Mouse (Mus musculus): ENCODE data around the gene Prrt2. TPM values are rescaled to one million over a fixed set of nuclear protein-coding genes. Genes with fewer than 3 reads are reported as not detected.
A peak's percentile ranks its signal among the peaks of the same experiment; 100 is the strongest.

Prrt2 gene
- polyA plus RNA-seq, 1 experiment from 2014 or later: 5.9 TPM

DNA sequence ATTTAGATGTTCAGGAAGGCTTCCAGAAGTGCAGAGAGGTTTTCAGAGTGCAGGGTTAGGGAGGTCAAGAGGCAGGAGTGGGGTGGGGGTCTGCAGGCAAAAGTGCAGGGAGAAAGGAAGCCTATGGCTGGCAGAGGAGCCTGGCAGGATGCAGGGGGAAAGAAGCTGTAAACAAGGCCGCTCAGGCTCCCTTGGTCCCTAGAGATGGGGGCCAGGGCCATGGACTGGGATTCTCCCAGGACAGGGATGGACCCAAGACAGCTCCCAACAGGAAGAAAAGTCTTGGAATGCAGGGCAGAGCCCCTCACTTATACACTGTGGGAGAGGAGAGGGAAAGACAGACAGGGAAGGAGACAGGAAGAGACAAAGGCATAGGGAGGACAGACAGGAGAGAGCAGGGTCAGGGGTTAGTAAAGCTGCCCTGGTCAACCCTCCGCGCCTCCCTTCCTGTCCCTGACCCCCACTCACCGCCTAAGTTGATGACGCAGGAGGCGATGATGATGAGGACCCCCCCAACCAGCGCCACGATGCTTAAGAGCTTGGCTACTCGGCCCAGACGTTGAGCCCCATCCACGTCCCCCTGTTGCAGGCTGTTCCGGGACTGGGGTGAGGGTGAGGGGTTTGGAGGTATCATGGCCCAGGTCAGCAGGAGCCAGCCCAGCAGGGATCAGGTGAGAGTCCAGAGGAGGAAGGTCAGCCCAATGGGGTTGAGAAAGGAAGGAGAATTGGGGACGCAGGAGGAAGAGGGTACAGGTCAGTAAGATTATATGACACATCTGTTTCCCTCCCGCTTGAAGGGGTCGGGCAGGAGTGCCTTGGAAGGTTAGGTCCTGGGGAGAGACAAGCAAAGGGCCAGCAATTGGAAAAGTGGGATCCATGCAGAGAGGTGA, 2.4 kb downstream of the Prrt2 start:
- H3K36me3 ChIP-seq: peaks cover 18% of the 10 kb centered on the region
- H3K27me3 ChIP-seq (replicated peaks): no peaks in the 10 kb centered on the region
- no peak overlapping the region for H3K9ac ChIP-seq
- H3K27ac ChIP-seq: peak overlapping the region; percentile 31
- ATAC-seq (ENCODE audit: insufficient read depth, low FRiP score, low read depth): no peak
- H3K4me2 ChIP-seq: peak overlapping the region; percentile 86
- peaks cover 73% of the 10 kb centered on the region for H3K4me1 ChIP-seq
- no peaks in the 10 kb centered on the region for H3K9me3 ChIP-seq
- WGBS: 74% methylated on average over 15 of the region's 15 CpGs
- no peak overlapping the region for H3K4me3 ChIP-seq (replicated peaks)

DNA sequence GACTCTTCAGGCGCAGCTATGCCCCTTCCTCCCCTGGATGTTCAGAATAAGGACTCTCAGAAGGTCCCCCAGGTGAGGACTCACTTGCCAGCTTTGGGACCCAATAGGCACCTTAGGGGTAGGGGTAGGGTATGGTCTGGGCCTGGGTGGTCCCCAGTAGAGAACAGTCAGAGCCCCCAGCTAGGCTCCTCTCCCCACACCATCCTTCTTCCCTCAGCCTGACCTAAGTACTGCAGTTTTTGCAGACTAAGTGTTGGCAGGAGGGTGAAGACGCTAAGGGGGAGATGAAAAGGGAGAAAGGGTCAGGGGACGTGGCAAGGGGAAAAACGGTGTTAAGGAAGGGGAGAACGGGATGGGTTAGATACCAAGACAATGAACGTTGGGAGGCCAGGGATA, 3.1 kb downstream of the Prrt2 start:
- Histone ChIP-seq H3K36me3 (peaks cover 16% of the 10 kb centered on the region), H3K9ac (no peak overlapping the region), H3K27me3 (replicated peaks) (no peaks in the 10 kb centered on the region), H3K27ac (peak overlapping the region; percentile 98; the same call in 1 of the 2 replicates), H3K9me3 (no peaks in the 10 kb centered on the region), H3K4me1 (peaks cover 65% of the 10 kb centered on the region), H3K4me3 (replicated peaks) (no peak overlapping the region), H3K4me2 (peak overlapping the region; percentile 86)
- no peak for ATAC-seq (ENCODE audit: insufficient read depth, low FRiP score, low read depth)
- 30% methylated on average over 6 of the region's 6 CpGs for WGBS

DNA sequence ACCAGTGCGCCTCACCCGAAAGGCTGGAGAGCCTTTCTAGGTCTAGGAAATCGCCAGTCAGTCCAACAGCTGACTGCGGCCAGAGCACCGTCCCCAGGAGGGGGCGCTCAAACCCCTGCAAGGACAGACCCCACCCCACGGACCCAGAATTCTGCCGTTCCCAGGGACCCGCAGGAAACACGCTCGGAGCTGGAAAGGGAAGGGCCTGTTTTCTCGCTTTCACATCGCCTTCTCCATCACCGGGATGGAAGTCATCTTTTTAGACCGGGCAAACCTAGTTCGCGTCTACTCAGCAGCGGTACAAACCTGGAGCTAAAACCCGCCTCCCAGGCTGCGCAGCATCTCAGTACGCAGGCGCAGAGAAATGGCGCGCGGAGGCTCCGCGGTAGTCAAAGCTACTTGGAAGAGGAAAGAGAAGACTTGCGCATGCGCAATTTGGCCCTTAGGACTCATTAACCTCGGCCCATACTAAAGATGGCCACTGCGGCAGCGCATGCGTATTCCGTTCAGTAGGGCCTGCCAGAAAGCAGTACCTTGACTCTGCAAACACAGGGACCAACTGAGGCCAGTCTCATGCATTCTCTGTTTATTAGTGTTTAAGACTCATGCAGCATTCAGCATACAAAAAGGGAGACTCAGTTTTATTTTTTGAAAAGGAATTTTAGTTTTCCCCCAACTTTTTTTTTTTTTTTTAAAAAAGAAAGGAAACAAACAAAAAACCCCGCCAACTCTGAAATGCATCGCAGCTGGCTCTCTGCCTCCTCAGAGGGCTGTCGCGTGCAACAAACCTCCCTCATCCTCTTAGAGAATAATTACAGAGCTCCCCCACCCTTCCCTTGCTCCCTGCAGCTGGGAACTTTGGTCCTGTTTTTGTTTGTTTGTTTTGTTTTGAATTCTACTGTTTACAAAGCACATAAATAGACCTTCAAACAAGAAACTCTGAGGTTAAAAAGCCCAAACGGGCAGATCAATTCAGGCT, 3.8 kb downstream of the Prrt2 start, which contains the start of gene Pagr1a:
TSS of gene Pagr1a (minus strand) at position 382 of the 979 bp plus-strand sequence.
- Histone ChIP-seq H3K27ac (peak within 1 kb of the TSS; percentile 98), H3K9ac (peak within 1 kb of the TSS; percentile 88)
- peak; percentile 84 for ATAC-seq (ENCODE audit: insufficient read depth, low FRiP score, low read depth)

DNA sequence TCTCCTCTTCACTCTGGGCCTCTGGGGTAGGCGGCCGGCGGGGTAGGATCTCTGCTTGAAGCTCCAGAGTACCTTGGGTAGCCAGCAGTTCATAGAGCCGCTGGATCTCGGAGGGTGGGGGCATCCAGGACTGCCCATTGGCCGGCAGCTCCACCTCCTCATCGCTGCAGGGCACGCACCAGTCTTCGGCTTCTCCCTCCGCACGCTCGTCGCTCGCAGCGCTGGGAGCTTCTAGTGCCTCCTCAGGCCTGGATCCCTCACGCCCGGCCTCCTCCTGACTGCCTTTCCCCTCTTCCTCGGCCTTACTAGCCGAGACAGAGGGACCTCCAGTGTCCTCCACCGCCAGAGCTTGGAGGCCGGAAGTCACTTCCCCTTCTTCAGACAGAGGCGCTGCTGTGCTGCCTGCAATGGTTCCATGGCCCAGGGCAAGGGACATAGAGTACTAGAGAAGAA, 4.5 kb downstream of the Prrt2 start:
- peak overlapping the region; percentile 86 for H3K4me2 ChIP-seq
- peak; percentile 37 for ATAC-seq (ENCODE audit: insufficient read depth, low FRiP score, low read depth)
- H3K9me3 ChIP-seq: no peaks in the 10 kb centered on the region
- peaks cover 52% of the 10 kb centered on the region for H3K4me1 ChIP-seq
- WGBS: under 1% methylated on average over 22 of the region's 22 CpGs
- H3K4me3 ChIP-seq (replicated peaks): peak overlapping the region; percentile 71
- H3K9ac ChIP-seq: peak overlapping the region; percentile 88
- H3K36me3 ChIP-seq: peaks cover 12% of the 10 kb centered on the region
- H3K27ac ChIP-seq: peak overlapping the region; percentile 98
- no peaks in the 10 kb centered on the region for H3K27me3 ChIP-seq (replicated peaks)

More for the DNA sequence above, 3.8 kb downstream of the Prrt2 start, which contains the start of gene Pagr1a:
- peaks cover 12% of the 10 kb centered on the region for H3K36me3 ChIP-seq
- 2% methylated on average over 39 of the region's 39 CpGs for WGBS
- no peaks in the 10 kb centered on the region for H3K9me3 ChIP-seq
- peaks cover 59% of the 10 kb centered on the region for H3K4me1 ChIP-seq
- H3K4me2 ChIP-seq: peak within 1 kb of the TSS; percentile 86
- peak within 1 kb of the TSS; percentile 71 for H3K4me3 ChIP-seq (replicated peaks)
- H3K27me3 ChIP-seq (replicated peaks): no peaks in the 10 kb centered on the region

DNA sequence TGATC, 4.7 kb downstream of the Prrt2 start, which contains the start of gene Pagr1b:
TSS of gene Pagr1b (minus strand) at position 4 of the 5 bp plus-strand sequence.
- no peaks in the 10 kb centered on the region for H3K9me3 ChIP-seq
- H3K4me2 ChIP-seq: peak within 1 kb of the TSS; percentile 86
- peak within 1 kb of the TSS; percentile 71 for H3K4me3 ChIP-seq (replicated peaks)
- H3K27ac ChIP-seq: peak within 1 kb of the TSS; percentile 98
- H3K9ac ChIP-seq: peak within 1 kb of the TSS; percentile 88
- H3K27me3 ChIP-seq (replicated peaks): no peaks in the 10 kb centered on the region
- H3K4me1 ChIP-seq: peaks cover 49% of the 10 kb centered on the region
- no peak for ATAC-seq (ENCODE audit: insufficient read depth, low FRiP score, low read depth)
- H3K36me3 ChIP-seq: peaks cover 12% of the 10 kb centered on the region

DNA sequence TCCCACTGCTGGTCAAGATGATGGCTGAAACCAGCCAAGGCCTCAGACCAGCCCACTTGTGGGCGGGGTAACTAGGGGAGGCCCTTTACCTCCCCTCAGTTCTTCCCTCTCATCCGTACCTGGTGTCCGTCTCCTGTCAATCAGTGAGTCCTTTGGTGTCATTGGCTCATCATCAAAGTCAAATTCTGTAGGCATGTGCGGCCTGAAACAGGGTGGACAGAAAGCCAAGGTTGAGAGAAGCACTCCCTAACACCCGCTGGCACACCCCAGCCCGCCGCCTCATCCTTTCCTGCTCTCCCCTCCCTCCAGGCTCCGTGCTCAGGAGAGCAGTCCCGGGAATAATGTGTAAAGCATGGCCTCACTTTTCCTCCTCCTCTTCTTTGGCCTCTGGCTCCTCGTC, 4.9 kb downstream of the Prrt2 start:
- H3K27me3 ChIP-seq (replicated peaks): no peaks in the 10 kb centered on the region
- peaks cover 12% of the 10 kb centered on the region for H3K36me3 ChIP-seq
- ATAC-seq (ENCODE audit: insufficient read depth, low FRiP score, low read depth): peak; percentile 8; the same call in 1 of the 2 replicates
- peak overlapping the region; percentile 88 for H3K9ac ChIP-seq
- H3K4me3 ChIP-seq (replicated peaks): peak overlapping the region; percentile 71
- peak overlapping the region; percentile 98 for H3K27ac ChIP-seq
- no peaks in the 10 kb centered on the region for H3K9me3 ChIP-seq
- peak overlapping the region; percentile 86 for H3K4me2 ChIP-seq
- WGBS: 3% methylated on average over 10 of the region's 10 CpGs
- peaks cover 47% of the 10 kb centered on the region for H3K4me1 ChIP-seq

DNA sequence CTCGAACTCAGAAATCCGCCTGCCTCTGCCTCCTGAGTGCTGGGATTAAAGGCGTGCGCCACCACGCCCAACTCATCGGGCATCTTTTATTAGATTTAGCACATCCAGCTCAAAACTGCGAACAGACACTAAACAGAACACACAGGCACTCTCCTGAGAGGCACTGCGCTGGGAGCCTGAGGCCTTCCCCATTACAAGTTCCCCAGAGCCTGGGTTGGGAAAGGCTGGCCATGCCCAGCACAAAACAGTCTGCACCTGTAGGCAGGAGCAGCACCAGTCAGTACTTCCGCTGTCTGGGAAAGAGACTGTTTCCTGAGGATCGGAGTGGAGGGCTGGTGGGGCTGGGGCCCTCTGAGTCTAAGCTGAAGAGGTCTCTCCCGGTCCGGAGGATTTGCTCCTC, 6.0 kb downstream of the Prrt2 start:
- no peak overlapping the region for H3K27ac ChIP-seq
- H3K9ac ChIP-seq: no peak overlapping the region
- WGBS: 92% methylated on average over 12 of the region's 12 CpGs

DNA sequence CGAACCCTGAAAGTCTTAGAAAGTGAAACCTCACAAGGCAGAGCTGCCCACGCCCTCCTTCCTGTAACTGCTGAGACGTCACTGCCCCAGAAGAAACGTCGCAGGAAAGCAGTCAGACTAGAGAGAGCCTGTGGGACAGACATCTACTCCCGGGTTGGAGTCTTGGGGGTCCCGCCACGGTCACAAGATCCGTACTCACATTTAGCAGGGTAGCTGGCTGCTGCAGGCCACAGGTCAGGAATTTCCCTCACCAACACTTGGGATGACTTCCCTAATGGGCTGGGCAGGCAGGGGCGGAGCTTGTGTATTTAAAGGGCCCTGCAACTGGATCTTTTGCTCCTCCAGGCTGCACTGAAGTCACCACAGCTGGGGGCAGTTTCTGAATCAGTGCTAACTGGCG, 6.7 kb downstream of the Prrt2 start, which contains the start of gene Mvp:
TSS of gene Mvp (minus strand) at position 302 of the 400 bp plus-strand sequence.
- Histone ChIP-seq H3K4me2 (peak within 1 kb of the TSS; percentile 86), H3K9ac (peak within 1 kb of the TSS; percentile 22; the same call in 1 of the 2 replicates), H3K4me3 (replicated peaks) (peak within 1 kb of the TSS; percentile 71), H3K36me3 (peaks cover 12% of the 10 kb centered on the region), H3K27me3 (replicated peaks) (no peaks in the 10 kb centered on the region), H3K27ac (peak within 1 kb of the TSS; percentile 46), H3K4me1 (peaks cover 36% of the 10 kb centered on the region), H3K9me3 (no peaks in the 10 kb centered on the region)
- WGBS: 20% methylated on average over 11 of the region's 11 CpGs
- no peak for ATAC-seq (ENCODE audit: insufficient read depth, low FRiP score, low read depth)

More for the DNA sequence above, 6.0 kb downstream of the Prrt2 start:
- peaks cover 38% of the 10 kb centered on the region for H3K4me1 ChIP-seq
- peak overlapping the region; percentile 64; the same call in 1 of the 2 replicates for H3K4me2 ChIP-seq
- H3K9me3 ChIP-seq: no peaks in the 10 kb centered on the region
- peaks cover 12% of the 10 kb centered on the region for H3K36me3 ChIP-seq
- H3K27me3 ChIP-seq (replicated peaks): no peaks in the 10 kb centered on the region
- ATAC-seq (ENCODE audit: insufficient read depth, low FRiP score, low read depth): no peak
- H3K4me3 ChIP-seq (replicated peaks): 0 out of 2 replicates have a peak overlapping the region, but pooled peaks have one; percentile 0

DNA sequence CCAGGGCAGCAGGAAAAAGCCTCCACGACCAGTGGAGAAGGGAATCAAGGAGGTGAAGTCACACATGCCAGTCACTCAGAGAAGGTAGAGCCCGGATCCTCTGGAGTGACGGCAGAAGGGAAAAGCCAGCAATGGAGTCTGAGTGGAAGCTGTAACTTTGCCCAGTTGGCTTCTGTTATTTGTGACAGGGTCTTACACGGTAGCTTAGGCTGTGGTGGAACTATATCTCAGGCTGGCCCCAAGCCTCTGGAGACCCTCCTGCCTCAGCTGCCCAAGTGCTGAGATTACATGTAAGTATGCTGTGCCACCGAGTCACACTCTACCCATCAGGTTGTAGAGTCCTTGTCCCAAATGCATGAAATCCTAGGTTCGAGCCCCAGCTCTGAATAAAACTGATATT, 7.6 kb downstream of the Prrt2 start:
- Histone ChIP-seq H3K27ac (no peak overlapping the region), H3K4me3 (replicated peaks) (0 out of 2 replicates have a peak overlapping the region, but pooled peaks have one; percentile 51), H3K4me1 (peaks cover 36% of the 10 kb centered on the region), H3K9me3 (no peaks in the 10 kb centered on the region), H3K27me3 (replicated peaks) (no peaks in the 10 kb centered on the region), H3K36me3 (peaks cover 12% of the 10 kb centered on the region), H3K4me2 (peak overlapping the region; percentile 64), H3K9ac (no peak overlapping the region)
- ATAC-seq (ENCODE audit: insufficient read depth, low FRiP score, low read depth): no peak
- 91% methylated on average over 6 of the region's 6 CpGs for WGBS

DNA sequence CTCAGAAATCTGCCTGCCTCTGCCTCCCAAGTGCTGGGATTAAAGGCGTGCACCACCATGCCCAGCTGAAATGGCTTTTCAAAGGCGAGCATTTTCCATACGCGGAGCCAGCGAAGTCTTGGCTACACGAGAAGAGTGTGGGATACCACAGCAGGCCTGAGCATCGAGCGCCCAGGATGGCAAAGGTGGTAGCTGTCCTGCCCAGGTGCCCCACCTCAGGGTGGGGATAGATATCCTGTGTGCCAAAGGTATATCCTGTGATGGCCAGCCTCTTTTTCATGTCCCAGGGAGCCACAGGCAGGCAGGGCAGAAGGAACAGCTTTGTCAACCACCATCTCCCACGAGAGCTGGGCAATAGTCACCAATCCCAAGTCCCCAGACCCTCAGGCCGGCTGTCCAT, 8.2 kb downstream of the Prrt2 start:
- ATAC-seq (ENCODE audit: insufficient read depth, low FRiP score, low read depth): no peak
- H3K9me3 ChIP-seq: no peaks in the 10 kb centered on the region
- H3K4me1 ChIP-seq: peaks cover 34% of the 10 kb centered on the region
- no peak overlapping the region for H3K27ac ChIP-seq
- H3K27me3 ChIP-seq (replicated peaks): no peaks in the 10 kb centered on the region
- H3K36me3 ChIP-seq: peaks cover 12% of the 10 kb centered on the region
- no peak overlapping the region for H3K4me3 ChIP-seq (replicated peaks)
- no peak overlapping the region for H3K9ac ChIP-seq
- H3K4me2 ChIP-seq: no peak overlapping the region
- WGBS: 92% methylated on average over 10 of the region's 10 CpGs

DNA sequence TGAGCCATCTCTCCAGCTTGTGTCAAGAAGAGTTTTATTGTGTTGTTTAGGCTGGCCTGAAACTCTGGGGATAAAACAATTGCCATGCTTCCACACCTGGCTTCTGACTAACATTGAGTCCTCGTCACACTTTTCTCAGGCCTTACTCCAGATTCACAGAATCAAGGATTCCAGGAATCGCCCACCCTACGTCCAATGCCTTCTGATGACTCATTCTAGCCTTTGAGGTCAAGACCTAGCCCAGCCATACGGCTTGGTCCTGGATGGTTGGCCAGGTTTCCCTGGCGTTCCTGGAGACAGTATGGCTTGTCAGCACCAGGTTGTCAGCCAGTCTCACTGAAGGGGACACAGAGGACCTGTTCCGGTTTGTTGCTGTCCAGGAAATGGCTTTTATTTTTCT, 8.6 kb downstream of the Prrt2 start:
- Histone ChIP-seq H3K27ac (no peak overlapping the region), H3K9me3 (no peaks in the 10 kb centered on the region), H3K4me3 (replicated peaks) (no peak overlapping the region), H3K36me3 (peaks cover 12% of the 10 kb centered on the region), H3K4me1 (peaks cover 31% of the 10 kb centered on the region), H3K27me3 (replicated peaks) (no peaks in the 10 kb centered on the region), H3K4me2 (no peak overlapping the region), H3K9ac (no peak overlapping the region)
- 82% methylated on average over 6 of the region's 6 CpGs for WGBS
- ATAC-seq (ENCODE audit: insufficient read depth, low FRiP score, low read depth): no peak

DNA sequence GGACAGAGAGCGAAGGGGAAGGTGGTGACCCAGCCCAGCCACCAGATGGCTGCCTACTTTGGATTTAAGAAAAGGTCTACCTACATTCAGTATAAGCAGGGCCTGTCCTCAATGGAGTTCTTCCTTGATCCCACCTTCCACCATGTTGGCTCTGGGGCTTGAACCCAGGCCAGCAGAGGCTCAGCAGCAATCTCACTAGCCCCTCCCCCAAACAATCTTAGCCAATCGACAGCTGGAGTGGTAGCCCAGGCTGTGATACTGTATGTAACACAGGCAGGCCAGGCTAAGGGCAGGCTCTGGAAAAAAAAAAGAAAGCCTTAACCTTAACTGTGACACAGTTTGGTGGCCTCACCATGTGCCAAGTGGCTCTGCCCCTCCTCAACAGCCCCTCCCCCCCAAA, 9.3 kb downstream of the Prrt2 start:
- no peak for ATAC-seq (ENCODE audit: insufficient read depth, low FRiP score, low read depth)
- Histone ChIP-seq H3K4me3 (replicated peaks) (no peak overlapping the region), H3K4me2 (no peak overlapping the region), H3K4me1 (peaks cover 31% of the 10 kb centered on the region), H3K9ac (no peak overlapping the region), H3K27me3 (replicated peaks) (no peaks in the 10 kb centered on the region), H3K36me3 (peaks cover 12% of the 10 kb centered on the region), H3K9me3 (no peaks in the 10 kb centered on the region), H3K27ac (no peak overlapping the region)
- 77% methylated on average over 2 of the region's 2 CpGs for WGBS

Measured in stomach, embryonic 15.5 days (tissue).